Mouse (Mus musculus): Measurements from ENCODE around the gene Dlg2. TPM values are rescaled to one million over a fixed set of nuclear protein-coding genes. Genes with fewer than 3 reads are reported as not detected.

Dlg2 gene
- polyA plus RNA-seq, 1 experiment from 2014 or later: 6.3 TPM

GRCm38 (mm10) chr7:91897509-91897908 is 1421.0 kb downstream of the Dlg2 start:
- no peak overlapping the region for H3K4me3 ChIP-seq (ENCODE audit: low read depth, low read length)
- 83% methylated on average over 2 of the region's 2 CpGs for WGBS
- H3K27ac ChIP-seq (ENCODE audit: low read depth): no peak overlapping the region
- H3K4me1 ChIP-seq (replicated peaks; ENCODE audit: control insufficient read depth, insufficient read depth, low read length): no peaks in the 10 kb centered on the region
- H3K36me3 ChIP-seq (ENCODE audit: control insufficient read depth, insufficient read depth, low read length): no peaks in the 10 kb centered on the region
- DNase-seq (ENCODE audit: low spot score) (no peak), ATAC-seq (replicated peaks; ENCODE audit: low FRiP score, low TSS enrichment, low read depth) (no peak)
- no peaks in the 10 kb centered on the region for H3K27me3 ChIP-seq (replicated peaks; ENCODE audit: control insufficient read depth, insufficient read depth, low read length)
- no peak overlapping the region for H3K4me2 ChIP-seq (ENCODE audit: low read length)
- H3K9ac ChIP-seq (ENCODE audit: low read length): no peak overlapping the region
- no peaks in the 10 kb centered on the region for H3K9me3 ChIP-seq (ENCODE audit: control insufficient read depth, low read length)

DNA sequence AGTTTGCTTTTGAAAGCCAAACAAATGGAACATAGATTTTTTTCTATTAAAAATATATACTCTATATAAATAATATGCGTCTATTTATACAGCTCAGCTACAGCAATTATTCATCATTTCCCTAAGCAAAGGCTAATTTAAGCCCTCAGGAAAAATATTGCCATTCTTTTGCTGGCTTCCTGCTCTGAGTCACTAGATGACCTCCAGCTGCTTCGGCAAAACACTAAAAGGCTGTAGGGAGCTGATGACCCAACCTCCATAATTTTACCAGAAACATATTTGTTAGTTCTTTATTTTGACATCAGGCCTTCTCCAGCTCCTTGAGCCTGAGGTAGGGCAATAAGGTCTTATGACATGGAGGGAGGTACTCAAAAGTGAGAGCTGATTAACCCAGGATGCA is 1426.0 kb downstream of the Dlg2 start:
- ATAC-seq (replicated peaks; ENCODE audit: low FRiP score, low TSS enrichment, low read depth) (no peak), DNase-seq (ENCODE audit: low spot score) (no peak)
- 32% methylated on average over 2 of the region's 2 CpGs for WGBS
- no peaks in the 10 kb centered on the region for H3K4me1 ChIP-seq (replicated peaks; ENCODE audit: control insufficient read depth, insufficient read depth, low read length)
- H3K9ac ChIP-seq (ENCODE audit: low read length): no peak overlapping the region
- H3K27ac ChIP-seq (ENCODE audit: low read depth): no peak overlapping the region
- H3K4me3 ChIP-seq (ENCODE audit: low read depth, low read length): no peak overlapping the region
- H3K9me3 ChIP-seq (ENCODE audit: control insufficient read depth, low read length): no peaks in the 10 kb centered on the region
- H3K4me2 ChIP-seq (ENCODE audit: low read length): no peak overlapping the region
- no peaks in the 10 kb centered on the region for H3K27me3 ChIP-seq (replicated peaks; ENCODE audit: control insufficient read depth, insufficient read depth, low read length)
- no peaks in the 10 kb centered on the region for H3K36me3 ChIP-seq (ENCODE audit: control insufficient read depth, insufficient read depth, low read length)

- H3K27me3 ChIP-seq (replicated peaks; ENCODE audit: control insufficient read depth, insufficient read depth, low read length): no peaks in the 10 kb centered on the region
- no peak overlapping the region for H3K4me2 ChIP-seq (ENCODE audit: low read length)
- H3K4me3 ChIP-seq (ENCODE audit: low read depth, low read length): no peak overlapping the region
- H3K9me3 ChIP-seq (ENCODE audit: control insufficient read depth, low read length): no peaks in the 10 kb centered on the region
- WGBS: 76% methylated on average over 3 of the region's 3 CpGs
- no peaks in the 10 kb centered on the region for H3K36me3 ChIP-seq (ENCODE audit: control insufficient read depth, insufficient read depth, low read length)
- ATAC-seq (replicated peaks; ENCODE audit: low FRiP score, low TSS enrichment, low read depth) (no peak), DNase-seq (ENCODE audit: low spot score) (no peak)
- H3K4me1 ChIP-seq (replicated peaks; ENCODE audit: control insufficient read depth, insufficient read depth, low read length): no peaks in the 10 kb centered on the region
- no peak overlapping the region for H3K9ac ChIP-seq (ENCODE audit: low read length)
- H3K27ac ChIP-seq (ENCODE audit: low read depth): no peak overlapping the region
These were observed 1440.3 kb downstream of the Dlg2 start for GRCm38 (mm10) chr7:91916809-91917208.

DNA sequence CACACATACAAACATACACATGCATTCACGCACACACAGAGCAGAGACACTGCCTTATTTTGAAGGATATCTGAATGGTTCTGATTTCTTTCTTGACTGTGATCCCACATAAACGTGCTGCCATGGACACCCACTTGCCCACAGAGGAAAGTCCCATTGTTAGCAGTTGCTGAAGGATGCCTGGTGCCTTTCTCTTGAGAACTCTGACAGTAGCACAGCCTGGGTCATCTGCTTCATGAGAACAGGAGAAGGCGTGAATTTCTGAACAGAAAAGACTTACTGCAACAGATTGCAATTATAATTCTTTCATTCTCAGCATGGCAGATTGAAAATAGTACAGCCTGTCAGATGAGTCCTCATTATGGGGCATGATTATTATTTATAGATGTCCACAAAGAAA is 1442.6 kb downstream of the Dlg2 start:
- no peak overlapping the region for H3K27ac ChIP-seq (ENCODE audit: low read depth)
- no peak for DNase-seq (ENCODE audit: low spot score)
- no peaks in the 10 kb centered on the region for H3K9me3 ChIP-seq (ENCODE audit: control insufficient read depth, low read length)
- ATAC-seq (replicated peaks; ENCODE audit: low FRiP score, low TSS enrichment, low read depth): no peak
- H3K4me2 ChIP-seq (ENCODE audit: low read length): no peak overlapping the region
- WGBS: 83% methylated on average over 3 of the region's 3 CpGs
- H3K27me3 ChIP-seq (replicated peaks; ENCODE audit: control insufficient read depth, insufficient read depth, low read length): no peaks in the 10 kb centered on the region
- no peak overlapping the region for H3K9ac ChIP-seq (ENCODE audit: low read length)
- H3K4me1 ChIP-seq (replicated peaks; ENCODE audit: control insufficient read depth, insufficient read depth, low read length): no peaks in the 10 kb centered on the region
- no peaks in the 10 kb centered on the region for H3K36me3 ChIP-seq (ENCODE audit: control insufficient read depth, insufficient read depth, low read length)
- no peak overlapping the region for H3K4me3 ChIP-seq (ENCODE audit: low read depth, low read length)

GRCm38 (mm10) chr7:91919738-91920137 is 1443.3 kb downstream of the Dlg2 start:
- no peak overlapping the region for H3K4me2 ChIP-seq (ENCODE audit: low read length)
- no peaks in the 10 kb centered on the region for H3K27me3 ChIP-seq (replicated peaks; ENCODE audit: control insufficient read depth, insufficient read depth, low read length)
- H3K4me1 ChIP-seq (replicated peaks; ENCODE audit: control insufficient read depth, insufficient read depth, low read length): no peaks in the 10 kb centered on the region
- no peak overlapping the region for H3K27ac ChIP-seq (ENCODE audit: low read depth)
- H3K36me3 ChIP-seq (ENCODE audit: control insufficient read depth, insufficient read depth, low read length): no peaks in the 10 kb centered on the region
- H3K9me3 ChIP-seq (ENCODE audit: control insufficient read depth, low read length): no peaks in the 10 kb centered on the region
- ATAC-seq (replicated peaks; ENCODE audit: low FRiP score, low TSS enrichment, low read depth) (no peak), DNase-seq (ENCODE audit: low spot score) (no peak)
- 76% methylated on average over 3 of the region's 3 CpGs for WGBS
- no peak overlapping the region for H3K9ac ChIP-seq (ENCODE audit: low read length)
- H3K4me3 ChIP-seq (ENCODE audit: low read depth, low read length): no peak overlapping the region

DNA sequence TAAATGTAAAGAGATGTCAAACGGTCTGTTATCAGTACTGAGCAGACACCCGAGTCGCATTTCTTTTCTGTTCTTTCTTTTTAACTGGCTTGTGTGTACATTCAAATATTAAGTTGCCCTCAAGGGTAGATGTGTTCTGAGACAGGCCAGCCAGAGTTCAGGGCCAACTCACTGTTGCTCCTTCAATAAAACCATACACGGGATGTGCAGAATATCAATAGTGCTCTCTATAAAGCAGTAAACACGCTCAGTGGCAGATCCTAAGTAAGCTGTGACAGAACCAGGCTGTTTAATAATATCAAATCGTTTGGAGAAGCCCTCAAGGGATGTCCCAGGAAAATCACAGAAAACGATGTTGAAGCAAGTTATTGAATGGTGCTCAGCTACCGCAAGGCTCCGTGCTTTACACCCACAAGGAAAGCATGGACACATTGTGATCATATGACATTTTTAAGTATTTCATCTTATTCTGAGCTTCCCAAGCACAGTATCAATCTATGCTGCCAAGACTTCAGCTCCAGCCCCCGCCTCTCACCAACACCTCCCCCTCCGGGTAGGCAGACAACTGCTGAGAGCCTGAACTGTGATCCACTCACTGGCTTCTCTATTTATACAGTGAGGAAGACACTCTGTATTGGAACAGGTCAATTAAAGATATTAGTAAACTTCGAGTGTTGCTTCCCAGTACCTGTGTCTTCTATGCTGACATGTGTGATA is 1458.6 kb downstream of the Dlg2 start:
- H3K4me2 ChIP-seq (ENCODE audit: low read length): no peak overlapping the region
- H3K4me1 ChIP-seq (replicated peaks; ENCODE audit: control insufficient read depth, insufficient read depth, low read length): peaks cover 5% of the 10 kb centered on the region; the same call in 1 of the 2 replicates
- H3K4me3 ChIP-seq (ENCODE audit: low read depth, low read length): no peak overlapping the region
- ATAC-seq (replicated peaks; ENCODE audit: low FRiP score, low TSS enrichment, low read depth): no peak
- no peak overlapping the region for H3K9ac ChIP-seq (ENCODE audit: low read length)
- WGBS: 48% methylated on average over 12 of the region's 12 CpGs
- no peaks in the 10 kb centered on the region for H3K9me3 ChIP-seq (ENCODE audit: control insufficient read depth, low read length)
- DNase-seq (ENCODE audit: low spot score): no peak
- H3K27me3 ChIP-seq (replicated peaks; ENCODE audit: control insufficient read depth, insufficient read depth, low read length): no peaks in the 10 kb centered on the region
- no peak overlapping the region for H3K27ac ChIP-seq (ENCODE audit: low read depth)
- H3K36me3 ChIP-seq (ENCODE audit: control insufficient read depth, insufficient read depth, low read length): no peaks in the 10 kb centered on the region

GRCm38 (mm10) chr7:91936193-91936592 is 1459.7 kb downstream of the Dlg2 start:
- H3K9me3 ChIP-seq (ENCODE audit: control insufficient read depth, low read length): no peaks in the 10 kb centered on the region
- no peaks in the 10 kb centered on the region for H3K36me3 ChIP-seq (ENCODE audit: control insufficient read depth, insufficient read depth, low read length)
- H3K4me1 ChIP-seq (replicated peaks; ENCODE audit: control insufficient read depth, insufficient read depth, low read length): peaks cover 5% of the 10 kb centered on the region; the same call in 1 of the 2 replicates
- no peak overlapping the region for H3K4me3 ChIP-seq (ENCODE audit: low read depth, low read length)
- no peak overlapping the region for H3K4me2 ChIP-seq (ENCODE audit: low read length)
- H3K27me3 ChIP-seq (replicated peaks; ENCODE audit: control insufficient read depth, insufficient read depth, low read length): no peaks in the 10 kb centered on the region
- DNase-seq (ENCODE audit: low spot score) (no peak), ATAC-seq (replicated peaks; ENCODE audit: low FRiP score, low TSS enrichment, low read depth) (no peak)
- 67% methylated on average over 2 of the region's 2 CpGs for WGBS
- no peak overlapping the region for H3K9ac ChIP-seq (ENCODE audit: low read length)
- H3K27ac ChIP-seq (ENCODE audit: low read depth): no peak overlapping the region

- Histone ChIP-seq H3K27ac (ENCODE audit: low read depth) (no peak overlapping the region), H3K4me1 (replicated peaks; ENCODE audit: control insufficient read depth, insufficient read depth, low read length) (no peaks in the 10 kb centered on the region), H3K4me3 (ENCODE audit: low read depth, low read length) (no peak overlapping the region), H3K9ac (ENCODE audit: low read length) (no peak overlapping the region), H3K27me3 (replicated peaks; ENCODE audit: control insufficient read depth, insufficient read depth, low read length) (no peaks in the 10 kb centered on the region), H3K36me3 (ENCODE audit: control insufficient read depth, insufficient read depth, low read length) (no peaks in the 10 kb centered on the region), H3K9me3 (ENCODE audit: control insufficient read depth, low read length) (no peaks in the 10 kb centered on the region), H3K4me2 (ENCODE audit: low read length) (no peak overlapping the region)
- ATAC-seq (replicated peaks; ENCODE audit: low FRiP score, low TSS enrichment, low read depth) (no peak), DNase-seq (ENCODE audit: low spot score) (no peak)
- 81% methylated on average over 1 of the region's 1 CpGs for WGBS
These were observed 1466.8 kb downstream of the Dlg2 start for GRCm38 (mm10) chr7:91943224-91943623.

DNA sequence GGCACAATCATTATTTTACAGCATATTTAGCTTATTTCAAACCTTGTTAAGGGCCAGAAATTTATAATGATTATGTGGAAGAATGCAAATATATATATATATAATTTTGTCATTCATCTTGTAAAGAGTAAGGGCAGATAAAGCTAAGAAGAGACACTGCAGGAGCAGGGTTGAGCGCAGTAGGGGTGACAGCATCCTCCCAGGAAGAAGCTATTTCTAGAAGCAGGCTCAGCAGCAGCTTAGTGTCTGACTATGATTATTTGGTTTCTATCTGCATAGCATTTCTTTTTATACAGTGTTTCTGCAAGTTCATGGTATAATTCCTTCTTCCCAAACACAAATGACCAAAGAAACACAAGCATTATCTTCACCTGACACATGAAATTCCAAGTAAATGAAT is 1479.1 kb downstream of the Dlg2 start:
- DNase-seq (ENCODE audit: low spot score) (no peak), ATAC-seq (replicated peaks; ENCODE audit: low FRiP score, low TSS enrichment, low read depth) (no peak)
- Histone ChIP-seq H3K4me3 (ENCODE audit: low read depth, low read length) (no peak overlapping the region), H3K27ac (ENCODE audit: low read depth) (no peak overlapping the region), H3K36me3 (ENCODE audit: control insufficient read depth, insufficient read depth, low read length) (no peaks in the 10 kb centered on the region), H3K4me2 (ENCODE audit: low read length) (no peak overlapping the region), H3K4me1 (replicated peaks; ENCODE audit: control insufficient read depth, insufficient read depth, low read length) (no peaks in the 10 kb centered on the region), H3K9me3 (ENCODE audit: control insufficient read depth, low read length) (no peaks in the 10 kb centered on the region), H3K27me3 (replicated peaks; ENCODE audit: control insufficient read depth, insufficient read depth, low read length) (no peaks in the 10 kb centered on the region), H3K9ac (ENCODE audit: low read length) (no peak overlapping the region)
- 84% methylated on average over 1 of the region's 1 CpGs for WGBS

Data from intestine, embryonic 14.5 days (tissue).